Mouse (Mus musculus): ENCODE results near the gene Col18a1.

- no peak for TF ChIP-seq CTCF (IDR thresholded peaks at IDR 0.05; ENCODE audit: low read depth)
- no peak for TF ChIP-seq EP300 (IDR thresholded peaks at IDR 0.05; ENCODE audit: low read depth)
Observed at GRCm38 (mm10) chr10:77145946-77146345, 20.4 kb downstream of the Col18a1 start.

Data from liver, postnatal 0 days (tissue).